Mouse (Mus musculus) embryo, embryonic 11 days (tissue): ENCODE data around the gene Mylk4.

Experiments used
- DNase-seq: peaks from one replicate; pipeline ENCODE4 v3.0.0-alpha.2; 2015

The Mylk4 gene

DNA sequence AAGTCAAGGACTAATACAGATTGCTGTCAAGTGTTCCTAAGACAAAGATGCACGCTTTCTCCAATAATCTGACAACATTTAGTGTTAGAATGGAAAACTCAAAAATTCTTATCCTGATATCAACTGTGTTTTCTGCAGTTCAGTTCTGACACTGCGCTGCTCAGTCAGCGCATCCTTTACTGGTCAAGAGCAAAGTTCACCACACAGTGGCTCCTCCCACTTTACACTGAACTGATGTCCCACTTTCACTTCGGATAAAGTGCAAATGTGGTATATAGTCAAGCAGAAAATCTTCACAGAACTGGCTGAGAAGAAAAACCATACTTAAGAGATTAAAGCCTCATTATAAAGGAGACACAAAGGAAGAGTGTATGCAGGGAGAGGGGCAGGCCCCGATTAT, 11.4 kb upstream of the Mylk4 start:
- DNase-seq: no peak

DNA sequence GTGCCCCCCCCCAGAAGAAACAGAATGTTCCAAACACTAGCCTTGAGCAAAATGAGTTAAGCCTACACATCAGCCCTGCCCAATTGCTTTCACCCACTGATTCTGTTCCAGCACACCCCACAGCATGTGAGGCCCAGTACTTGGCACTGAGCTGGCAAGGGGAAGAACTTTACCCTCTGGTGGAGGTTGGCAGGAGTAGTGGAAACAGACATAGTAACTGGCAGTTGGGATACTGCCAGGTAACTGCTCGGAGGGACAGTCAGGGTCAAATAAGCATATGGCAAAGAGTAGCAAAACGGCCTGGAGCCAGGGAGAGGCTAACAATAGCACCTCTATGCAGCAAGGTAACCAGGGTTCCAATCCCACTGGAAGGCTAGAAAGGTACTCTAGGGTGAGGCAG, 10.9 kb upstream of the Mylk4 start:
- no peak for DNase-seq

DNA sequence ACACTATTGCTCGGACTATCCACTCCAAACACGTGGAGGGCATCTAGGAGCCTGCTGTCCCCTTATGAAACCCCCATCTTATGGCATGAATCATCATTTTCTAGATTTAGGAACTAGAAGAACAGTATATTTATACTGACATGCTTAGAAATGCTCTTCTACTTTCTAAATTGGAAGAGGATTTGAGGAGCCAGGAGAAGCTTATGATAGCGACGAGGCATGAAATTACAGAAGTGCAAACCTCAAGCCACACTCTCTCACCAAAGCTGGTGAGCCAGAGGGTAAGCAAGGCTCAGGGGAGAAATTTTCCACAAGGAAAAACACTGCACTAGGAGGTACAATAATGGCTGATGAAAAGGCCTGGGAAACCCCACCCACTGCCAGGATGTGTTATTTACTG, 6.0 kb upstream of the Mylk4 start:
- DNase-seq: no peak

DNA sequence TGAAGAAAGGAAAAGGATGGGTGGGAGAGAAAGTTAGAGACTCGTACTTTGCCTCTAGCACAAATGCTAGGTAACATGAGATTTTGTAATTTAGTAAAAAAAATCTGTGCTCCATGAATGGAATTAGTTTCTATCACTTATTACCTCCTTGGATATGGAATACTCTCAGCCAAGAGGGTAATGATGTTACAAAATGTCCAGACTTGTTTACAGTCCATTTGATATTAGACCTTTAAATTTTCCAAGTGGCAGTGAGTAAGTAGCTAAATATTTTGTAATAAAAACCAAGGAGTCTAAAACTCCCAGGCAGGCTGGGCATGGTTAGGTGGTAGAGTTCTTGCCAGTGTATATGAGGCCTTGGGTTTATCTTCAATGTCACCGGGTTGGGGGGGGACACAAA, 3.8 kb upstream of the Mylk4 start:
- DNase-seq: no peak

DNA sequence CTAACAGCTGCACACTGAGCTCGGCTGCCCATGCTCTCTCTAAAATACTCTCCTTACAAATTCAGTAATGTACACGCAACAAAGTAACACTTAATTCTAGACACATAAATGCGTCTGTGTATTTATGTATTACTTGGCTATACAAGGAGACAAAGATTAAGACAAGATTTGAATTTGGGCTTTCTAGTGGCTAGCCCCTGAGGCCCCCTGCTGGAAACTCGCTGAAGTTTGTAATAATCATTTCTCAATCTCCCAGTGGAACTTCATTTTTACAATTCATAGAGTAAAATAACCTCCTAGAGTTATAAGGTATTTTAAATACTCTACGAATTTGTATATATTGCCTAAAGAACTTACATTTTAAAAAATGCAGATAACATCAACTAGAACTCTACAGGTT, 699 bp downstream of the Mylk4 start:
- peak; percentile 30 for DNase-seq

DNA sequence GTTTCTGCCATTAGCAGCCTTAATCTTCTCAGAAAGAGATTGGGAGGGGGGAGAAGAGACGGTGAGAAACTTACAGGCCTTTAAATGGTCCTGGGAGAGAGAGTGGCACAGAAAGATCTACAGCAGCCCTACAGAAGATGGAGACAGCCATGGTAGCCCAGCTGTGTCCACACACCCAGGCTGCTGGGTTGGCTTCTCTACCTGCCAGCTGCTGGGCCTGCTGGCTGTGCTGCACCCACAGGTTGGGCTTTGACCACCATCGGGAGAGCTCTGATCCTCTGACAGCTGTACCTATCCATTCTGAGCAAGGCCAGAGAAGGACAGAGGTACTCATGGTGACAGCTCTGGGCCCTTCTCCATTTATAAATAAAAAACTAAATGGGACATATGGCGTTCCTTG, 4.9 kb downstream of the Mylk4 start:
- no peak for DNase-seq

DNA sequence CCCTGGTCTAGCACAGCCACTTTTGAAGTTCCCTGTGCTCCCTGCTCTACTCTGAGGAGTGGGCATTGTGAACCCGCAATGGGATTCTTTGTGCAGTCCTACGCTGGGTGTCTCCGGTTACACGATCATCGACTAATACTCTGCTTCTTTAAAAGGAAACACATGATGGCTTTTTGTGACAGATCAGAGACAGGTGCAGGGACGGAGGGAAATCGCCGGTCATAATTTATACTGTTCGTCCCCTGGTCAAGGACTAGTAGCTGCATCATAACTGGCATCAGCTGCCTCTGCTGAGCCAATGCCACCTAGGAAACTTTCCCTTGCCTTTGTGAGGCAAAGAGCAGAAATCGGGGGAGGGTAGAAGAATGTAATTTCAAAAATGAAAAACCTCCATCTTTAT, 7.4 kb downstream of the Mylk4 start:
- no peak for DNase-seq

DNA sequence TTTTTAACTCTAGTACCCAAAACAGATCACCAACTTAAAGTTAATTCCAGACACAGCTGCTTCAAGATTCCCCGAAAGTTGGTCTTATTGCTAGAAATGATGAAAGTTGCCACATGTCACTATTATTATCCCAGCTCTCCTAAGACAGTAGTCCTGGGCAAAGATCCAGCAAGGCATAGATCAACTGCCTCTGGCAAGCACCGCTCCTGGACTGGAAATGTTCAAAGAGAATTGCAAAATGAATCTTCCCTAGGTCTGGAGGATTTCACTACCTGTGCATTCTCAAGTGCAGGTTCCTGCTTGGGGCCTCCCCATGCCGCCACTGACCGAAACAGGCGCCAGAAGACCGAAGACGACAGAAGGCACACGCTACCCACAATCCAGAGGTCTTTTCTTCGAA, 7.9 kb downstream of the Mylk4 start:
- DNase-seq: no peak

DNA sequence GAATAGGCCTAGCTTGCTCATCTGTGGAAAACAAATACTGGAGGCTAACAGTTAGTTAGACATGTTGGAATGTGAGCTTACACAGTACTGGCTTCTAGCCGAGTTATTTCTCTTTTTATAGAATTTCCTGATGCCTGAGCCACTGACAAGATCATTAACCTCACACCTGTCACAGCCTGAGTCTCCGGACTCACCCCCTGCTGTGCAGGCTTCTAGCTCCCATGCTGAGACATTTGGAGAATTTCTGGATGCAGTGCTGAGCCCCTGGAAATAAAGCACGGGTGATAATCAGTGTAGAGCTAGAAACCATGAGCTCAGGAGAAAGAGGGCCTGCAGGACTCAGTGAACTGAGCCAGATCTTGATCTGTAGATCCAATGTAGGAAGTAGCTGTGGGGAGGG, 13.8 kb downstream of the Mylk4 start:
- no peak for DNase-seq

DNA sequence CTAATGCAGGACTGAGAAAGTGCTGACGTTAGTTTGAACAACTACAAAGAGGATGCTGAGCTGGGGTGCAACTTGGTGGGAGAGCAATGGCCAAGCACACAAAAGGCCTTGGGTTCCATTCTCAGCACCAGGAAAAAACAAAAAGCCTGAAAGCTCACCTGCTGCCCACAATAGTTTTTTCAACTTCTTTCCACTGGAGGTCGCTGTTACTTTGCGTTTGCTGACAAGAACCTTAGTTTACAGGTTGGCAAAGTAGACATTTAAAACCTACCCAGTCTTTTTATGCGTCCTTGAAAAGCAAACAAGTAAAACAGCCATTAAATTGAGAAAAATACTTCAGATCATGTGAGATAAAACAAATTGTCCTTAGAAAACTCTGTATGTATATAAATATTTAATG, 15.7 kb downstream of the Mylk4 start:
- DNase-seq: peak; percentile 59

DNA sequence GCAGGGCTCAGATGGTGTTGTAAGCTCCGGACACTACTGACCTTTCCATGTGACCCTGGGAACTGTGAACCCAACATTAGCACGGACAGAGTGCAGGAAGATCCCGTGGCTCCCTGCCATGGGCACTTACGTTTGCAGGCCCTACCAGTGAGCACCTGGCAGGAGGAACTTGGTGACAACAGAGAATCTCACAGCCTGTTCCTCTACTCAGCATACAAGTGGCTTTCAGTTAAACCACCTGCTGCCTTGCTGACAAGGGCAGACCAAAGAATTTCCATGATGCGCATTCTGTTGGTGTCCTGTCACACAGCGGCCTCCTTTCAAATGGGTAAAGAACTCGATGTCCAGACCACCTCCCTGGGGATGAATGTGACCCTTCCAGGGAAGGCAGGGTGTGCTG, 19.3 kb downstream of the Mylk4 start:
- DNase-seq: no peak

DNA sequence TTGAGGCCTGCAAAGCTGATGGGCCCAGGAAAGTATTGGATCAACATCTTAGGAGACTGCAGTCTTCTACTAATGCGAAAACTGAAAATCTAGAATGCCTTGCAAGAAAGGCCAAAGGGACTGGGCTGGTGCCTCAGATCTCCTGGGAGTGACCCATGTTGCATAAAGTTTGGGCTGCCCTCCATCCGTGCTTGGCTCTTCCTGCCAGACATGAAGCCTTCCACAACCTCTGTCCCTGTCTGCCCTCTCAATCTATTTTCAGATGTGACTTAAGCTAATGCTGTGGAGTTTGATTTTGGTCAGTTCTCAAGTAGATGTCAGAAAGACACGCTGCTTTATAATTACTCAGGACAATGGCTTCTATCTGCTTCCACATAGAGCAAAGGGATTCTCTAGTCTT, 20.6 kb downstream of the Mylk4 start:
- no peak for DNase-seq

DNA sequence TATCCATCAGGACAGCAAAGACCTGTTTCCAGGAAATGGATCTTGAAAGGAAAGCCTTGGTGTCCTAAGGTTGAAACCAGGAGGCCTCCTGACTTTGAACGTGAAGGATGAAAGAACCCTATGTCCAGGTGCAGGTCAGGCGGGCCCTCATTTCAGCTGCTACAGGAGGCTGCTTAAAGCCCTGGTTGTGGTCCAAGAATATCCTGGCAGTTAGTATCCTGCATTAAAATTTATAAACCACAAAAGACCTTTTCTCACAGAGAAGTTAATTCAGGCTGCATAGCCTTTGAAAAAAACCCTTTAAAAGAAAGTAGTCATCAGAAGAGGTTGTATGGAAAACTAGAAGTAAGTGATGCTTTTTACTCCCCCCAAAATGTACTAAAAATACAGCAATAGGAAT, 23.0 kb downstream of the Mylk4 start:
- no peak for DNase-seq

DNA sequence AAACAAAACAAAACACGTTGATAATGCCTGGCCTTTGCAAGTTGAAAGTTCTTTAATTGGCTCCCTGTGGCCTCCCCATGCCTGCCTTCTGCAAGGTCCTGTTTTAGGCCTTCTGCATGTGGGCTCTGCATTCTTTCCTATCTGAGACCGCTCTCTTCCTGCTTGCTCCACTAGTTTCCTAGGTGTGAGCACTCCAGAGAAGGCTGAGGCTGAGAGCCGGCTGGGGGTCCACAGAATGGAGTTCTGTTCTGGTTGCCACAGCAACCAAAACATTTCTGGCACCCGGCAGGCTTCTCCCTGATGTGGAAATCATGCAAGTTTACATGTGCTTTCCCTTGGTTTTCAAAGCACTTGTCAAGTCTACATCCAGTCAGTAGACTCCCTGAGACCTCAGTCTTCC, 24.7 kb downstream of the Mylk4 start:
- DNase-seq: no peak

DNA sequence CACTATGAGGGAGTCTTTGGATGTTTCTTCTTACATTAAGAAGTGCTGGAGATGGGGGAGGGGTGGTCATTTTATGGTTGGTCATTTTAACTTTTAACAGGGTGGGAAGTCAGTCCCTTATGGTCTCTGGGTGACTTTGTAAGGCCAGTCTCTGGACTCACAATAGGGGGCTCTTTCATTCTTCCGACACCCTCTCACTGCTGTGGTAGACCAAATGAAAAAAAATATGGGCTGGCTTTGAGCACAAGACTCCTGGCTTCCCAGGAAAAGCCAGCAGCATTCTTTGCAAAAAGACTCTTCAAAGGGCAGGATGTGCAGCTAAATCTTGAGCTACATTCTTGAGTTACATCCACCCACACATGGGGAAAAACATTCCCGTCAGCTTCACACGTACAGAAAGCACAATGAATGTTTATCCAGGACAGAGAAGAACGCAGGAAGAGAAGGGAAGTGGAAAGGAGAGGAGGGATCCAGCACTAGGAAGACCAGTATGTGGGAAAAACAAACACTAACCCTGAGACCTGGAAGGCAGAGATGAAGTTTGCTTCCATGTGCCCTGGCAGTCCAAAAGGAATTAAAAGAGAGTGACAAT, 31.6 kb downstream of the Mylk4 start:
- peak; percentile 15 for DNase-seq

DNA sequence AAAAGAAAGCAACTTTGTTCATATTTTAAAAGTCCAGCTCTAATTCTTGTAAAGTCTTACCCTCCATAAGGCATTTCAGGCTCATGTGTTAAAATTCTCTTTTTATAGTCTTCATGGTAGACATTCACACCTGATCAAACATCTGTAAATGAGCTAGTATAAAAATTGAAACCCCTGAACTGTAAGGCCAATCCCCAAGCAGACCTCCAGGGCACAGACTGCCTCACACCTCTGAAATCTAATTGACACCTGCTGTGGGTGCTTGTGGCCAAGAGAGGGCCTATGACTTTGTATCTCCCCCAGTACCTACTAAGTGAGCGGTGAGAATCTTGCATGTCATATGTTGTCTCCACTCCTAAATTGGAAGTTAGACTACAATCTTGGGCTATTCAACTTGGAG, 33.2 kb downstream of the Mylk4 start:
- no peak for DNase-seq

DNA sequence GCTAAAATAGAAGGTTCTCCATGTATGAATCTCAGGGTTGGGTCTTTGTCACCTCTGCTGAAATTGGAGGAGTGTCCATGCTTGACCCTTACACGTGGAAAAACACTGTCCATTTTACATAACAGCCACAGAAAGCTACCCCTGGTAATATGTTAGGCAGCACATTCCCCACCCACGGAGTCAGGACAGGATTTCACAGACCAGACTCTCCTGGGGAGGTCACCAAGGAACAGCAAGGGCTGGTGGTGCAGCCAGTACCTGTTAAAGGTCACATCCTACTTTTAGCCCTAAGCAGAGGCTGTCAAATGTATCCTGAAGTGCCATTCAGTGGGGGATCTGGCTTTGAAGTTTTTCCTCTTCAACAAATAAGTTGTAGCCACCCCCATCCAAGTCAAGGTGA, 35.3 kb downstream of the Mylk4 start:
- no peak for DNase-seq

DNA sequence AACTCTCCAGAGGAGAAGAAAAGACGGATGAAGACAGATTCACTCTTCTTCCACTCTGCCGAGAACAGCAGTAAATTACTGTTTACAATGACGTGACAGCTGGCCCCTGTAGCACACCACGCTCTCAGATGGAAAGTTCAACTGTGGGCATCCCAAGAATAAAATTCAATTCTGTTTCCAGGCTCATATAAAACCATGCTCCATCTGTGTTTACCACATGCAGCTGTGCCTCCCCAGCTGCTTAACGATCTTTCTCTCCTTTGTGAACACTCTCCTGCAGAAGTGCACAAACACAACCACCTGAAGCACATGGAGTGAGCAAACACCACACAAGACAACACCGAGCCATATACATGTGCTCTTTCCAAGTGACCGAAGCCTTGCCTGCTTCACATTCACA, 42.6 kb downstream of the Mylk4 start:
- no peak for DNase-seq

DNA sequence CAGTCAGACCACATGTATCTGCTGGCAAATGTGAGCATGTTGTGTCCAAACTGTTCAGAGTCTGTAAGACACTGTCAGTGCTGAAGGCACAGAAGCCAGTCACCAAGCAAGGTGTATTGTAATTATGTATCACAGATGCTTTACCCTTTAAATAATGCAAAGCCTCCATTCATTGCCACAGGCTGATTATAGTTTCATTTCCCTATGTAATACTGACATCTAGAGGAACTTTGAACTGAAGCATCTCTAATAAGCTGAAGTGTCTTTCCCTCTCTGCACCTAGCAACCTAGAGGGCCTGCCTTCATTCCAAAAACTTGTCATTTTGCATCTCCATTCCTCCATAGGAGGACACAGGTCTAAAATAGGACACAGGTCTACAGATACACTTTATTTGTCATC, 52.5 kb downstream of the Mylk4 start:
- no peak for DNase-seq

DNA sequence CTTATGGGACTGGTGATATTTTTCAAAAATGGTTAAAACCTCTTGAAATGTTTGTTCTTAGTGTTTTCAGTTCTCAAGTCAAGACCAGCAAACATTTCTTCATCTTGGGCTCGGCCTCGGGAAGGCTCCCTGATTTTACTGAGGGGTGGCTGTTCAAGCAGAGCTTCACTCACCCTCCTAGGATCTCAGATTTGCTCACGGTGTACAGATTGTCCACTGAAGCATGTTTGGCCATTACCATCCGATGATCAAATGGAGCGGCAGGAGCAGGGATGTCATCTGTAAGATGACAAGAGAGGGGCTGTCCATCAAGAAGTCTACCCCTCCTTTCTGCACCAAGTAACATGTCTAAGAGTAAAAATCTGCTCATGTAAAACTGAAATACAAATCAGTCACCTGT, 59.1 kb downstream of the Mylk4 start:
- no peak for DNase-seq

DNA sequence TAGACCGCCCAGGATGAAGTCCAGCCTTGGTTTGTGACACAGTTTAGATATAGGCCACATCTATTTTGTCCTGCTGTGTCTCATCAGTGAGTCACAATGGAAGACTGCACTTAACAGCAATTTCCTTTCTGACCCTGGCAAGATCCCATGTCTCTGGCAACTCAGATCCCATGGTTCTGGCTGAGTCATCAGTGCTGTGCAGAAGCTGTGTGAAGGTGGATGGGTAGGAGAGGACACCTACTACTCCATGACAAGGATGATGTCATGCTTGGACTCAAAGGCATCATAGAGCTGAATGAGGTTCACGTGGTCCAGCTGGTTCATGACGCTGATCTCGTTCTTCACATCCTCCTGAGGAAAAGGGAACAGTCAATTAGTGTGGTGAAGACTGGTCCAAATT, 62.0 kb downstream of the Mylk4 start:
- DNase-seq: no peak

DNA sequence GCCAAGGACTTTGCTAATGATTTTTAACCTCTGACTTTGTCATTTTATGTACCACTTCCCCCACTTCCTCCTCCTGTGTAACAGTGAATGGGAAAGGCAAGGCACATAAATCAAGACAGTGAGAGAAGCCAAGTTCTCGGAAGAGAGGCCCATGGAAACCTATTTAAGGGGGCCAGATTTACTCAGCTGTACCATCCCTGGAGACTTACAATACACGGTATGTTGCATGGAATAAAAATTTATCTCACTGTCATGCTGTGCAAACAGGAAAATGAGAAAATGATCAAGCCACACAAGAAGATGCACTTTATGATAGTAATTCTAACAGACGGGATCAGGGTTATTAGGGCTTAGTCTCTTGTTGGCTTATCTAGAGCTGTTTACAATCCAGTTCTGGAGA, 64.5 kb downstream of the Mylk4 start:
- DNase-seq: no peak

DNA sequence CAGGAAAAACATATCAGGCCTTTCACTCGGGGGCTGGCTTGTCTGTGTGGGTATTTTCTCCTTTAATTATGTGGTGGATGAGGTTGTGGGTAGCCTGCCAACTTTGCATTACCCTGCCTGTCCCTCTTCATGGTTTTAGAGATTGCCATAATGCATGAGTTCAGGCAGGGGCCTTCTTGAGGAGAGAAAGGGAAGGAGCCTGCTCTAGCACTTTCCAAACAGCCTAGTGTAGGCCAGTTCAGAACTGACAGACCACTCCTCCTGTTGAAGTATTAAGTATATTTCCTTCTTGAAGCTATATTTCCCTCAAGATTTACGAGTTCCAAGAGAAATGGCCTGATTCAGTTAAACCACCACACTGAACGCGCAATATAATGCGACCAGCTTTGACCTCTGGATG, 66.0 kb downstream of the Mylk4 start:
- no peak for DNase-seq

DNA sequence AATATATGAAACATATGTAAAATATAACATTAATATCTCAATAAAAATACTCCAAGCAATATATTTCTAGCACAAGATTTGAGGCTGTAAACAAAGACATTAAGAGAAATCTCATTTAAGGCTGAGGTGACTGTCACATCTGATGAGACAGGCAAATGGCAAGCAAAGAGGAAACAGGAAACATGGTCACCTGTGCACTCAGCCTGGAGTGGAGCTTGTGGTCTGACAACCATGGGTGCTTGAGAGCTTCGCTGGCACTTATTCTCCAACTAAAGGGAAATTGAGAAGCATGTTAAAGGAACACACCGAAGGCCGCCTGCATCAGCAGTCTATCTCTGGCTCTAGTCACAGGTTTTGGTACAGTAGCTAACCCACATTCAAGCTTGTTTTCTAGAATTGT, 71.2 kb downstream of the Mylk4 start:
- DNase-seq: no peak

DNA sequence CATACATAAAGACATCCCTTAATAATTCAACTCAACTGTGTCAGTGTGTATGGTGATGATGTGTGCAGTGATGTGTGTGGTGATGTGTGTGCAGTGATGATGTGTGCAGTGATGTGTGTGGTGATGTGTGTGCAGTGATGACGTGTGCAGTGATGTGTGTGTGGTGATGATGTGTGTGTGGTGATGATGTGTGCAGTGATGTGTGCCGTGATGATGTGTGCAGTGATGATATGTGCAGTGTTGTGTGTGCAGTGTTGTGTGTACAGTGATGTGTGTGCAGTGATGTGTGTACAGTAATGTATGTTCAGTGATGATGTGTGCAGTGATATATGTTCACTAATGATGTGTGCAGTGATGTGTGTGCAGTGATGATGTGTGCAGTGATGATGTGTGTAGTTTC, 75.9 kb downstream of the Mylk4 start:
- no peak for DNase-seq

DNA sequence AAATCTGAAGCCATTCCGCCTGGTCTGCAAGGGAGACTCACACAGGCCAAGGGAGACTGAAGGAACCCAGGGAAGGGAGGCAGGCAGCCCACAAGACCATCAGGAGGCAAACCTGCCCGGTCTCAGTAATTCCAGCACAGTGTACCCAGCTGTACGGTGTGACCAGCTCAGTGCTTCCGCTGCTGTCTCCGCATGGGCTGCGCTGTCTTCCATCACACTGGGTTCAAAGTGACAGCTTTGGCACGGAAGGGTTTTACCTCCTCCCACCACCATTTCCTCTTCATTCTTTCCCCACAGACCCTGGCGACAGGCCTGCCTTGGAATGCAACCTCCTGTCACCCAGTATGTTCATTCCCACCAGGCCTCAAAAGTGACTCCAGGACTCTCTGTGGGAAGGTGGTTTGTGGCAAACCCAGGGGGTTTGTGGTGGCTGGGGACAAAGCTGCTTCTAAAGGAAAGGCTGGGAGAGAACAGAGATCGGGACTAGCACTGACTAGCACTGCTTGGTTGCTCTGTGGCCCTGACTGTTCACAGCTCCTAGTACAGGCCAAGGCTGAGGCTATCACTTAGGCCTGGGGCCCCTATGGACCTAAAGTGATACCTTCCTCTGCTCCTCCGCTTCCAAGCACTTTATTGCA, 77.0 kb downstream of the Mylk4 start:
- DNase-seq: peak; percentile 29
